Mouse (Mus musculus): Measurements from ENCODE around the gene Ntsr1. TPM values are rescaled to one million over a fixed set of nuclear protein-coding genes. Genes with fewer than 3 reads are reported as not detected.

The Ntsr1 gene
- polyA plus RNA-seq, 1 experiment: not detected

- no peaks in the 10 kb centered on the region for H3K4me1 ChIP-seq (ENCODE audit: control insufficient read depth, insufficient read depth, insufficient read length, low read length)
- H3K27ac ChIP-seq (replicated peaks; ENCODE audit: low read depth, low read length): no peak overlapping the region
- H3K4me3 ChIP-seq (ENCODE audit: insufficient read depth, low read depth, low read length): no peak overlapping the region
Observed at GRCm38 (mm10) chr2:180527447-180527846, 27.7 kb downstream of the Ntsr1 start.

DNA sequence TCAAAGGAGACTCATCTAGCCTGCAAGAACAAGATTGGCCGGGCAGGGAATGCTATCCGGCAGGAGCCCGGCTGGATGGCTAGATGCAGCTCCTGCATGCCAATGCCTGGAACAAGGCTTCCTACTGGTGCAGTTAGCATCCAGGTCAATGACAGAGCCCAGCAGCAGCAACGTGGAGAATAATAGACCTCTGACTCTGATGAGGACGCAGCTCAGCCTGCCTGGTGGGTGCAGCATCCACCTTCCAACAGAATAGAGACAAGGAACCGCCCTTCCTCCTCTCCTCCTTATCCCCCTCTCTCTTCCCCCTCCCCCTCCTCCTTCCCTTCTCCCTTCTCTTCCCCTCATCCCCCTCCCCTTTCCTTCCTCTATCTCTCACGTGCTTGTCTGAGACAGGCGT lies 28.1 kb downstream of the Ntsr1 start:
- Histone ChIP-seq H3K4me3 (ENCODE audit: insufficient read depth, low read depth, low read length) (no peak overlapping the region), H3K27ac (replicated peaks; ENCODE audit: low read depth, low read length) (no peak overlapping the region), H3K4me1 (ENCODE audit: control insufficient read depth, insufficient read depth, insufficient read length, low read length) (no peaks in the 10 kb centered on the region)

- Histone ChIP-seq H3K4me3 (ENCODE audit: insufficient read depth, low read depth, low read length) (no peak overlapping the region), H3K4me1 (ENCODE audit: control insufficient read depth, insufficient read depth, insufficient read length, low read length) (0 out of 2 replicates have a peak, but pooled peaks cover 3% of the 10 kb centered on the region), H3K27ac (replicated peaks; ENCODE audit: low read depth, low read length) (no peak overlapping the region)
Observed at GRCm38 (mm10) chr2:180530130-180530529, 30.4 kb downstream of the Ntsr1 start.

GRCm38 (mm10) chr2:180530584-180530983 lies 30.8 kb downstream of the Ntsr1 start:
- H3K27ac ChIP-seq (replicated peaks; ENCODE audit: low read depth, low read length): no peak overlapping the region
- no peak overlapping the region for H3K4me3 ChIP-seq (ENCODE audit: insufficient read depth, low read depth, low read length)
- 0 out of 2 replicates have a peak, but pooled peaks cover 3% of the 10 kb centered on the region for H3K4me1 ChIP-seq (ENCODE audit: control insufficient read depth, insufficient read depth, insufficient read length, low read length)

DNA sequence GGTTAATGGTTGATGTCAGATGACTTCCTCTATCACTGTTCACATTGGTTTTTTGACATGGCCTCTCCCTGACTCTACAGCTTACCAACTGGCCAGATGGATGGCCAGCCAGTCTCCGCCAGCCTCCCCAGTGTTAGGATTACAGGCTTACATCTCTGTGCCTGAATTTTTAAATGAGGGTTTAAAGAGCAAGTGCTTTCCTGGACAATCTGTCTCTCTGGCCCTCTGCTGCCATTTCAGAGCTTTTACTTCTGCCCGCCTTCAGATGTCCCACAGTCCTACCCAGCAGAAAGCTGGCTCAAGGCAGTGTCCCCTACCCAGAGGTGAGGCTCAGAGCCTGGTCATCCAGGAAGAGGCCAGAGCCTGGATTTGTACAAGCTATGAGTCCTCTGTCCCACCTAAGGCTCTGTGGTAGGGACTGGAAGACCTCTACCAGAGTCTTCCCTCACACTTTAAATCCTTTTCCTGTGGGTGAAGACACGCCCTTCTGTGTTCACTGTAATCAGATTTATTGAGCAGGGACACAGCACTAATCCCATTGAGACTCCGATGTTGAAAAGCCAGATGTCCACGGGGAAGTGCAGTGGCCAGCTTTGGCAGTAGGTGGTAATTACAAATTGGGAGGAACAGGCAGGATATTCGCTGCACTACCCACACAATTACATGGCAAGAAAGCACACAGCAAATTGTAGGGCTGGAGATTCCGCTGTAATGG lies 32.1 kb downstream of the Ntsr1 start:
- Histone ChIP-seq H3K4me1 (ENCODE audit: control insufficient read depth, insufficient read depth, insufficient read length, low read length) (0 out of 2 replicates have a peak, but pooled peaks cover 3% of the 10 kb centered on the region), H3K4me3 (ENCODE audit: insufficient read depth, low read depth, low read length) (no peak overlapping the region), H3K27ac (replicated peaks; ENCODE audit: low read depth, low read length) (no peak overlapping the region)

- H3K4me3 ChIP-seq (ENCODE audit: insufficient read depth, low read depth, low read length): no peak overlapping the region
- H3K27ac ChIP-seq (replicated peaks; ENCODE audit: low read depth, low read length): no peak overlapping the region
- H3K4me1 ChIP-seq (ENCODE audit: control insufficient read depth, insufficient read depth, insufficient read length, low read length): 0 out of 2 replicates have a peak, but pooled peaks cover 3% of the 10 kb centered on the region
Observed at GRCm38 (mm10) chr2:180532386-180532995, 32.7 kb downstream of the Ntsr1 start.

DNA sequence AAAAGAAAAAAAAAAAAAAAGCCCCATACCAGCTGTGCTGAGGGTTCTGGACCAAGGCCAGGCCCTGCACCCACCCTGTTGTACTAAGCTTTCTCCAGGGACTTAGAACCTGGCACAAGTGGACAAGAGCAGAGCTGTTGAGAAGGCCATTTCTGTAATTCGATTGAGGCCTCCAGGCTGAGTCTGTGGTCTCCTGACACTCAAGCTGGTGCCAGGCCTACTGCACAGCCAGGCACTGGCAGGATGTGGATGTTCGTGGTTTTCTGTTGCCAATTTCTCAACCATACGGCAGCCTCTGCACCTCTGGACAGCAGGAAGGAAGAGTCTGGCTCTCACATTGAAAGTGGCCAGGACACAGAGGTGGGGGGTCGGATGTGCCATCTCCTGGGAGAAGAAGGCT lies 33.5 kb downstream of the Ntsr1 start:
- H3K27ac ChIP-seq (replicated peaks; ENCODE audit: low read depth, low read length): no peak overlapping the region
- 0 out of 2 replicates have a peak, but pooled peaks cover 3% of the 10 kb centered on the region for H3K4me1 ChIP-seq (ENCODE audit: control insufficient read depth, insufficient read depth, insufficient read length, low read length)
- no peak overlapping the region for H3K4me3 ChIP-seq (ENCODE audit: insufficient read depth, low read depth, low read length)

GRCm38 (mm10) chr2:180543675-180544074 lies 43.9 kb downstream of the Ntsr1 start:
- no peak overlapping the region for H3K27ac ChIP-seq (replicated peaks; ENCODE audit: low read depth, low read length)
- H3K4me3 ChIP-seq (ENCODE audit: insufficient read depth, low read depth, low read length): no peak overlapping the region
- no peaks in the 10 kb centered on the region for H3K4me1 ChIP-seq (ENCODE audit: control insufficient read depth, insufficient read depth, insufficient read length, low read length)

DNA sequence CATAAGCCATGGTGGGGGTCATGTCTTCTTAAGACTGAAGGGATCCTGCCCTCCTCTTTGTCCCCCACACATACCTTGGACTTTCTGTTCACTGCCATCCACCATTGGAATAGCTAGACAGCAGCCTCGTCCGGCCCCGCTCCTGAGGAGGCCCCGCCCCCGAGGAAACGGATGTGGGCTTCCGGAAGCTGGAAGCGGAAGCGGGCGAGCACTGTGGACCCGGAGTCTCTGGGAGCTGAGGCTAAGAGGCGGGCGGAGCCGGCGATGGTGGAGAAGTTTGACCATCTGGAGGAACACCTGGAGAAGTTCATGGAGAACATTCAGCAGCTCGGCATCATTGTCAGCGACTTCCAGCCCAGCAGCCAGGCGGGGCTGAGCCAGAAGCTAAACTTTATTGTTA lies 45.3 kb downstream of the Ntsr1 start:
- Histone ChIP-seq H3K4me1 (ENCODE audit: control insufficient read depth, insufficient read depth, insufficient read length, low read length) (no peaks in the 10 kb centered on the region), H3K27ac (replicated peaks; ENCODE audit: low read depth, low read length) (no peak overlapping the region), H3K4me3 (ENCODE audit: insufficient read depth, low read depth, low read length) (peak overlapping the region; percentile 17; the same call in 1 of the 2 replicates)

DNA sequence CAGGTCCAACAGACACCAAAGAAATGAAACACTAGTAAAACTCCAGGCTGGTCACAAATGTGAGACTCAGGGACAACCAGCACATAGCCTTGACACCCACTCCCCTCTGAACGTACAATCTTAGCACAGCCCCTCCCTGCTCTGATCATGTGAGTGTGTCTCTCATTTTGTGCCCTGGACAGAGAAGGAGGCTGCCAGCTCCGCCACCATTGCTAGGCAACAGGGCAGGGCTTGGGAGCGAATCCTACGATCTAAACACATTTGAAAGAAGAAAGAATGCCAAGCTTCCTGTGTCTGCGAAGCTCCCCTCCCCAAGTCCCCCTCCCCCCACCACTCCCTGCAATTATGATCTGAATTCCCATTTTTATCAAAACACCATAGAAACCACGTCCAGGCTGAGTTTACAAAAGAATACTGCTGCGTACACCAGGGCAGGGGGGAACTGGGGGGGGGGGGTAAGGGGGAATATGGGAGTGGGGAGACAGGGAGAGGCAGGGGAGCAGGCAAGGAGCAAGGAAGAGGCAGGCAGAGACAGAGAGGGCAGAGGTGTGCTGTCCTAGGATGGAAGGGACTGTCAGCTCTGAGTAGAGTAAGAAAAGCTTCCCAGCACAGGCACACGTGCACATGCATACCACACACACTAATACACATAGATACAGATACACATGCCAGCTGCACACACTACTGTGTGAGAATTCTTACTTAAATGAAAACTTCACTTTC lies 47.8 kb downstream of the Ntsr1 start:
- Histone ChIP-seq H3K4me3 (ENCODE audit: insufficient read depth, low read depth, low read length) (no peak overlapping the region), H3K27ac (replicated peaks; ENCODE audit: low read depth, low read length) (no peak overlapping the region), H3K4me1 (ENCODE audit: control insufficient read depth, insufficient read depth, insufficient read length, low read length) (no peaks in the 10 kb centered on the region)

GRCm38 (mm10) chr2:180552340-180552739 lies 52.6 kb downstream of the Ntsr1 start:
- 0 out of 2 replicates have a peak, but pooled peaks cover 2% of the 10 kb centered on the region for H3K4me1 ChIP-seq (ENCODE audit: control insufficient read depth, insufficient read depth, insufficient read length, low read length)
- H3K27ac ChIP-seq (replicated peaks; ENCODE audit: low read depth, low read length): no peak overlapping the region
- H3K4me3 ChIP-seq (ENCODE audit: insufficient read depth, low read depth, low read length): no peak overlapping the region

DNA sequence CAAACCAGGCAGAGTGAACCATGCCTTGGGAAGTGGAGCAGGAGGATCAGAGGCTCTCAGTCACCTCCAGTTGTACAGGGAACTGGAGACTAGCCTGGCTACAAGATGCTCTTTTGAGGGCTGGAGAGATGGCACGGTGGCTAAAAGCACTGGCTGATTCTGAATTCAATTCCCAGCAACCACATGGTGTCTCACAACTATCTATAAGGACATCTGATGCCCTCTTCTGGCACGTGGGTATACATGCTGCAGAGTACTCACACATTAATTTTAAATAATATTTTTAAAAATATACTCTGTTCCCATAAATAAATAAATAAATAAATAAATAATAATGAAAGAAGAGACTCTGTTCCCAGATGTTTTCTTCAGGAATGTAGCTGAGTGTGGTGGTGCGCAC lies 55.4 kb downstream of the Ntsr1 start:
- H3K4me1 ChIP-seq (ENCODE audit: control insufficient read depth, insufficient read depth, insufficient read length, low read length): 0 out of 2 replicates have a peak, but pooled peaks cover 2% of the 10 kb centered on the region
- H3K4me3 ChIP-seq (ENCODE audit: insufficient read depth, low read depth, low read length): no peak overlapping the region
- H3K27ac ChIP-seq (replicated peaks; ENCODE audit: low read depth, low read length): no peak overlapping the region

GRCm38 (mm10) chr2:180556470-180556869 lies 56.7 kb downstream of the Ntsr1 start:
- Histone ChIP-seq H3K27ac (replicated peaks; ENCODE audit: low read depth, low read length) (no peak overlapping the region), H3K4me3 (ENCODE audit: insufficient read depth, low read depth, low read length) (no peak overlapping the region), H3K4me1 (ENCODE audit: control insufficient read depth, insufficient read depth, insufficient read length, low read length) (0 out of 2 replicates have a peak, but pooled peaks cover 2% of the 10 kb centered on the region)

DNA sequence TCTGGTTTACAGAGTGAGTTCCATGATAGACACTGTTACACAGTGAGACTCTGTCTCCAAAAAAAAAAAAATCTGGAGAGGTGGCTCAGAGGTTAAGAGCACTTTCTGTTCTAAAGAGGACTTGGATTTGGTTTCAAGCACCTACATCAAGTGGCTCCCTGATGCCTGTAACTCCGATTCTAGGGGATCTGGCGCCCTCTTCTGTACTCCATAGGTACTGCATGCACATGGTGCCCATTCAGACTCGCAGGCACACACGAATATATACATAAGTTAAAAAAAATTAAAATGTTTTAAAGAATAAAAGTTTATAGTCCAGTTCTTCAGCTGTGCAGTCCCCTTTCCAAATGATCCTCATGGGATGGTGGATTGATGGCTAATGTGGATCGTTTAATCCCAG lies 60.5 kb downstream of the Ntsr1 start:
- H3K4me1 ChIP-seq (ENCODE audit: control insufficient read depth, insufficient read depth, insufficient read length, low read length): 0 out of 2 replicates have a peak, but pooled peaks cover 2% of the 10 kb centered on the region
- no peak overlapping the region for H3K4me3 ChIP-seq (ENCODE audit: insufficient read depth, low read depth, low read length)
- no peak overlapping the region for H3K27ac ChIP-seq (replicated peaks; ENCODE audit: low read depth, low read length)

DNA sequence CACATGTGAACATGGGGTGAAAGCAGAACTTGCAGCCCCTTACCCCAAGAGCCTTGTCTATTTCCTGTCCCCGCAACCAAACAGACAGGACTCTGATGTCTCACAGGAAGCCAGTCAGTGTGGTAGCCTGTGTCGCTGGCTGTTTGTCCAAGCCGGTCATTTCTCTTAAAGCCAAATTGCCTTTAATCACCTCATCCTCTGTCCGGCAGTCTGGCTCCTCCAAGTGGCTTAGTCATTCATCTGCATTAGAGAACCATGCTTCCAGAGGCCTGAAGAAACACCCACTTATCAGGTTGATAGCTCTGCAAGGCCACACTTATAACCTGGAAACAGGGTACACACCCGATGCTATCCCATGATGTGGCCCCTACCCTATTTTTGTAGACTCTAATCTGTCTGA lies 62.4 kb downstream of the Ntsr1 start:
- H3K4me1 ChIP-seq (ENCODE audit: control insufficient read depth, insufficient read depth, insufficient read length, low read length): no peaks in the 10 kb centered on the region
- H3K27ac ChIP-seq (replicated peaks; ENCODE audit: low read depth, low read length): no peak overlapping the region
- no peak overlapping the region for H3K4me3 ChIP-seq (ENCODE audit: insufficient read depth, low read depth, low read length)

Data from brown adipose tissue, adult 24 weeks (tissue).